Mouse (Mus musculus): ENCODE data around the gene Snd1. TPM values are rescaled to one million over a fixed set of nuclear protein-coding genes. Genes with fewer than 3 reads are reported as not detected.

Gene Snd1
- total and polyA plus RNA-seq, 3 experiments: 83.7 to 377 (median 210) TPM

- dilution Hi-C loops (cut with MboI; ENCODE audit: extremely low pct_ligation_motif_present, extremely low pct_unique_long_range_greater_than_20kb, low sequenced_read_pairs): no loop called here
These were observed 488.2 kb downstream of the Snd1 start for GRCm38 (mm10) chr6:28963178-28963577.

DNA sequence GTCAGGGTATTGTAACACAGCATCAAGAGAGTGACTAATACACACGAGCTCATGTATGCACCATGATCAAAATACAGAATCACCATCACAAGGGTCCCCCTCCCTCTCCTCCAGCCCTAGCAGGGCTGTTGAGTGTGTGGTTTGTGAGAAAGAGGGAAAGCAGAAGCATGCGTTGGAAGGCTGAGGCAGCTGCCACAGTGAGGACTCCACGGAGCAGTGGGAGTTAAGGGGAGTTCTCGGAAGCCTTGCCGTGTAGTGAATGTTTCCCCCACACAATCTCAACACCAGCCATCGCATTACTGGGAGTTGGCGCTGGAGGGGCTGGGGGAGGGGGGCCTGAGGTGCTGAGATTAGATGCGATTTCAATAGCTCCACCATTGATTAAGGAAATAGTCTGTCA, 490.3 kb downstream of the Snd1 start:
- Histone ChIP-seq H3K9ac (ENCODE audit: insufficient read depth, low read depth) (no peak overlapping the region), H3K4me2 (ENCODE audit: insufficient read depth, low read depth, poor library complexity, severe bottlenecking) (no peak overlapping the region), H3K4me1 (ENCODE audit: control insufficient read depth in 1 of 2, insufficient read depth in 2 of 2) (0 out of 4 replicates have a peak, but pooled peaks cover 0 to 3% of the 10 kb centered on the region in 2 experiments), H3K27ac (ENCODE audit: insufficient read depth, low read depth) (no peak overlapping the region), H3K79me2 (replicated peaks; ENCODE audit: control insufficient read depth, extremely low read depth, insufficient read depth, poor library complexity, severe bottlenecking) (no peaks in the 10 kb centered on the region), H3K9me3 (replicated peaks; ENCODE audit: low read length) (no peaks in the 10 kb centered on the region), H3K27me3 (replicated peaks) (no peaks in the 10 kb centered on the region), H3K36me3 (replicated peaks in 1 of 2; ENCODE audit: control insufficient read depth in 1 of 2, insufficient read depth in 1 of 2, low read length in 1 of 2) (no peaks in the 10 kb centered on the region), H3K4me3 (replicated peaks in 1 of 3; ENCODE audit: low read depth in 2 of 3, low read length in 2 of 3, poor library complexity in 1 of 3) (no peak overlapping the region)
- in situ Hi-C loops (cut with MboI; ENCODE audit: low pct_ligation_motif_present, low pct_unique_long_range_greater_than_20kb, low sequenced_read_pairs): no loop called here
- dilution Hi-C loops (cut with MboI; ENCODE audit: extremely low pct_ligation_motif_present, extremely low pct_unique_long_range_greater_than_20kb, low sequenced_read_pairs): no loop called here
- TF ChIP-seq MAZ (IDR thresholded peaks at IDR 0.05; ENCODE audit: low read depth, low read length) (no peak), KAT2A (IDR thresholded peaks at IDR 0.05; ENCODE audit: insufficient replicate concordance, low read length) (no peak)
- no peak for DNase-seq (ENCODE audit: extremely low read depth)

More at GRCm38 (mm10) chr6:28963178-28963577, 488.2 kb downstream of the Snd1 start:
- TF ChIP-seq USF2 (conservative IDR thresholded peaks at IDR 0.05; ENCODE audit: low read depth, low read length): no peak
- no peak for TF ChIP-seq SIN3A (IDR thresholded peaks at IDR 0.05; ENCODE audit: low read length)
- no peak for TF ChIP-seq NELFE (IDR thresholded peaks at IDR 0.05; ENCODE audit: low read depth, low read length)
- no peak for TF ChIP-seq HCFC1 (IDR thresholded peaks at IDR 0.05; ENCODE audit: low read depth, low read length)
- no peak for TF ChIP-seq MEF2A (IDR thresholded peaks at IDR 0.05; ENCODE audit: borderline replicate concordance, low read depth, low read length)
- TF ChIP-seq TBP (conservative IDR thresholded peaks at IDR 0.05; ENCODE audit: low read depth, low read length): no peak
- H3K9ac ChIP-seq (ENCODE audit: insufficient read depth, low read depth): no peak overlapping the region
- no peaks in the 10 kb centered on the region for H3K79me2 ChIP-seq (replicated peaks; ENCODE audit: control insufficient read depth, extremely low read depth, insufficient read depth, poor library complexity, severe bottlenecking)
- no peak overlapping the region for H3K4me2 ChIP-seq (ENCODE audit: insufficient read depth, low read depth, poor library complexity, severe bottlenecking)
- no peak overlapping the region for H3K27ac ChIP-seq (ENCODE audit: insufficient read depth, low read depth)
- H3K4me1 ChIP-seq (ENCODE audit: control insufficient read depth in 1 of 2, insufficient read depth in 2 of 2): 0 out of 4 replicates have a peak, but pooled peaks cover 0 to 3% of the 10 kb centered on the region in 2 experiments
- no peaks in the 10 kb centered on the region for H3K36me3 ChIP-seq (replicated peaks in 1 of 2; ENCODE audit: control insufficient read depth in 1 of 2, insufficient read depth in 1 of 2, low read length in 1 of 2)
- H3K27me3 ChIP-seq (replicated peaks): no peaks in the 10 kb centered on the region
- in situ Hi-C loops (cut with MboI; ENCODE audit: low pct_ligation_motif_present, low pct_unique_long_range_greater_than_20kb, low sequenced_read_pairs): no loop called here
- DNase-seq (ENCODE audit: extremely low read depth): no peak
- no peak overlapping the region for H3K4me3 ChIP-seq (replicated peaks in 1 of 3; ENCODE audit: low read depth in 2 of 3, low read length in 2 of 3, poor library complexity in 1 of 3)
- H3K9me3 ChIP-seq (replicated peaks; ENCODE audit: low read length): no peaks in the 10 kb centered on the region

- Histone ChIP-seq H3K36me3 (replicated peaks in 1 of 2; ENCODE audit: control insufficient read depth in 1 of 2, insufficient read depth in 1 of 2, low read length in 1 of 2) (no peaks in the 10 kb centered on the region), H3K9ac (ENCODE audit: insufficient read depth, low read depth) (no peak overlapping the region), H3K79me2 (replicated peaks; ENCODE audit: control insufficient read depth, extremely low read depth, insufficient read depth, poor library complexity, severe bottlenecking) (no peaks in the 10 kb centered on the region), H3K4me2 (ENCODE audit: insufficient read depth, low read depth, poor library complexity, severe bottlenecking) (no peak overlapping the region), H3K9me3 (replicated peaks; ENCODE audit: low read length) (no peaks in the 10 kb centered on the region), H3K4me1 (ENCODE audit: control insufficient read depth in 1 of 2, insufficient read depth in 2 of 2) (0 out of 4 replicates have a peak, but pooled peaks cover 0 to 3% of the 10 kb centered on the region in 2 experiments), H3K4me3 (replicated peaks in 1 of 3; ENCODE audit: low read depth in 2 of 3, low read length in 2 of 3, poor library complexity in 1 of 3) (no peak overlapping the region), H3K27me3 (replicated peaks) (peaks cover 6% of the 10 kb centered on the region), H3K27ac (ENCODE audit: insufficient read depth, low read depth) (no peak overlapping the region)
- in situ Hi-C loops (cut with MboI; ENCODE audit: low pct_ligation_motif_present, low pct_unique_long_range_greater_than_20kb, low sequenced_read_pairs) (no loop called here), dilution Hi-C loops (cut with MboI; ENCODE audit: extremely low pct_ligation_motif_present, extremely low pct_unique_long_range_greater_than_20kb, low sequenced_read_pairs) (no loop called here)
- TF ChIP-seq SMC3 (IDR thresholded peaks at IDR 0.05; ENCODE audit: low read depth, low read length) (no peak), MAX (IDR thresholded peaks at IDR 0.05; ENCODE audit: low read length) (no peak), PAX5 (IDR thresholded peaks at IDR 0.05; ENCODE audit: low read length) (no peak), MEF2A (IDR thresholded peaks at IDR 0.05; ENCODE audit: borderline replicate concordance, low read depth, low read length) (no peak), SIN3A (IDR thresholded peaks at IDR 0.05; ENCODE audit: low read length) (no peak), CTCF (conservative IDR thresholded peaks at IDR 0.05 in 1 of 2, IDR thresholded peaks at IDR 0.05 in 1 of 2; ENCODE audit: low read depth in 2 of 2, low read length in 2 of 2) (no peak), ETS1 (conservative IDR thresholded peaks at IDR 0.05; ENCODE audit: low read depth, low read length) (no peak), MYC (IDR thresholded peaks at IDR 0.05; ENCODE audit: low read depth, low read length) (no peak), JUND (conservative IDR thresholded peaks at IDR 0.05; ENCODE audit: low read depth, low read length) (no peak), USF2 (conservative IDR thresholded peaks at IDR 0.05; ENCODE audit: low read depth, low read length) (no peak), TCF12 (IDR thresholded peaks at IDR 0.05; ENCODE audit: low read depth, low read length) (no peak), CHD1 (IDR thresholded peaks at IDR 0.05; ENCODE audit: low read depth, low read length) (no peak)
- no peak for DNase-seq (ENCODE audit: extremely low read depth)
These were observed 494.7 kb downstream of the Snd1 start for GRCm38 (mm10) chr6:28969615-28970014.
